Mouse (Mus musculus): ENCODE measurements at regions not wholly inside any gene's neighbourhood (a gene's known extent, or its start where the extent isn't known, plus 50 kb on each side); places are given as distances from the start of the nearest gene placed in this dataset.

DNA sequence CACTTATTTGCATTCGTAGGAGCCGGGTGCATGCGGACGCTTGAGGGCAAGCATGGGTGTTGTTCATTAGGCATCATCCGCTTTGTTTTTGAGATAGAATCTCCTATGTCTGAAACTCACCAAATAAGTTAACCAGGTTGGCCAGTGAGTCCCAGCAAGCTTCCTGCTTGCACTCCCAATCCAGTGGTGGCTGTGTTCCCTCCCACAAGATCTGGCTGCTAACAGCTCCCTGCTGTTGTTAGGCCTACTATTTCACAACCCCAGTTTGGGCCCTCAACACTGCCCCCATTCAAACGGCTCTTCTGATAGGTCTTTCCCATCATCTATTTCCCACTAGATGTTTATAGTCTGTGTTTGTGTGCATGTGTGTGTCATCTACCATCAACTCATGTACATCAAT, 56.3 kb upstream of the Rgma start:
- Histone ChIP-seq H3K4me3 (ENCODE audit: low read depth, low read length) (no peak overlapping the region), H3K4me2 (replicated peaks; ENCODE audit: low read depth, low read length) (no peak overlapping the region), H3K4me1 (ENCODE audit: insufficient read depth, low read depth, low read length) (no peaks in the 10 kb centered on the region), H3K27me3 (replicated peaks; ENCODE audit: insufficient read depth, low read length) (no peaks in the 10 kb centered on the region), H3K9me3 (ENCODE audit: low read length) (no peaks in the 10 kb centered on the region), H3K27ac (ENCODE audit: low read length) (no peak overlapping the region), H3K9ac (replicated peaks; ENCODE audit: low read depth) (no peak overlapping the region), H3K36me3 (ENCODE audit: insufficient read depth, low read length) (no peaks in the 10 kb centered on the region)
- TF ChIP-seq EP300 (IDR thresholded peaks at IDR 0.05) (no peak), CTCF (IDR thresholded peaks at IDR 0.05) (no peak)
- ATAC-seq (no peak), DNase-seq (ENCODE audit: low spot score) (no peak)
- 86% methylated on average over 6 of the region's 6 CpGs for WGBS

DNA sequence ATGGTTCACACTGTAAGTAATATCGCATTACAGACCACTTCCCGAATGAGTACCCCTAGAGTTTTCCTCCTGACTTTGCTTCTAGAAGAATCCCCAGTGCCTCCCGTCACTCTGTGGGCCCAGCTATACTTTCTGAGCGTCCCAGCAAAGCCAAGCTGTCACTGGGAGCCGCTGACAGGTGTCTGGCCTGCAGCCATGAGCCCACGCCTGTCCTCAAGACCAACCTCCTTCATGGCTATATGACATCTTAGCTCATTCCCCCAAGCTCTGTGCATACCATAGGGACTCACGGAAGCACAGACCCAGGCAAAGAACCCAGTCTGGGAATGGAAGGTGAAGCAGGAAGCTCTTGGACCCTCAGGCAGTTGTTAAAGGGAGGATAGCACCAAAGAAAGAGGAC, 55.3 kb upstream of the Rgma start:
- 67% methylated on average over 7 of the region's 7 CpGs for WGBS
- no peak for DNase-seq (ENCODE audit: low spot score)
- Histone ChIP-seq H3K9me3 (ENCODE audit: low read length) (no peaks in the 10 kb centered on the region), H3K4me3 (ENCODE audit: low read depth, low read length) (no peak overlapping the region), H3K36me3 (ENCODE audit: insufficient read depth, low read length) (no peaks in the 10 kb centered on the region), H3K27ac (ENCODE audit: low read length) (no peak overlapping the region), H3K27me3 (replicated peaks; ENCODE audit: insufficient read depth, low read length) (no peaks in the 10 kb centered on the region), H3K4me2 (replicated peaks; ENCODE audit: low read depth, low read length) (no peak overlapping the region), H3K4me1 (ENCODE audit: insufficient read depth, low read depth, low read length) (no peaks in the 10 kb centered on the region), H3K9ac (replicated peaks; ENCODE audit: low read depth) (no peak overlapping the region)
- TF ChIP-seq CTCF (IDR thresholded peaks at IDR 0.05) (no peak), EP300 (IDR thresholded peaks at IDR 0.05) (no peak)
- no peak for ATAC-seq

DNA sequence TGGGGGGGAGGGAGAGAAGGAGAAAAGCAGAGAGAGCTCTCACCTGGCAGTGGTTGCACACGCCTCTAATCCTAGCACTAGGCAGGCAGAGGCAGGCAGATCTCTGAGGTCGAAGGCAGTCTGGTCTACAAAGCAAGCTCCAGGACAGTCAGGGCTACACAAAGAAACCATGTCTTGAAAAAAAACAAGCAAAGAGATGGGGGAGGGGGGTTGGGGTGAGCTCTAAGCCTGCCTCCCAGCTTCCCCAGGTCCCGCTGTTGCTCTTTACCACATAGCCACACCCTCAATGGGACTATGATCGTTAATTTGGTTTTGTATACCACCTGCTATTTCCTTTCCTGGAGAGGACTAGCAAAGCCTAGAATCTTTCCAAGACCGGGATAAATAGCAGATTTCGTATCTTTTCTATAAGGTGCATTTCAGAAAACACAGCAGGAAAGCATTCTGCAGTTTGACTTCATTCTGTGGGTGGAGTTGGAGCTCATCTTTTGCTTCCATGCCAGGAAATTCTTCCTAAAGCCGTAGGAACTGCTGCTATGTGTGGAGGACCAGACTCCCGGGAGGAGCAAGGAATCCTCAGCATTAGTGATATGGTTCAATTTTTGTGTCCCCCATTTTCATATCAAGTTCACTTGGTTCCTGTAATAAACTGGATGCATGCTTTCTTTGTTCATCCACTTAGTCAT, 52.7 kb upstream of the Rgma start:
- Histone ChIP-seq H3K4me1 (ENCODE audit: insufficient read depth, low read depth, low read length) (no peaks in the 10 kb centered on the region), H3K27me3 (replicated peaks; ENCODE audit: insufficient read depth, low read length) (no peaks in the 10 kb centered on the region), H3K9me3 (ENCODE audit: low read length) (no peaks in the 10 kb centered on the region), H3K4me2 (replicated peaks; ENCODE audit: low read depth, low read length) (no peak overlapping the region), H3K36me3 (ENCODE audit: insufficient read depth, low read length) (no peaks in the 10 kb centered on the region), H3K9ac (replicated peaks; ENCODE audit: low read depth) (no peak overlapping the region), H3K4me3 (ENCODE audit: low read depth, low read length) (no peak overlapping the region), H3K27ac (ENCODE audit: low read length) (no peak overlapping the region)
- WGBS, result 82% methylated on average over 8 of the region's 8 CpGs
- ATAC-seq (no peak), DNase-seq (ENCODE audit: low spot score) (no peak)
- TF ChIP-seq CTCF (IDR thresholded peaks at IDR 0.05) (no peak), EP300 (IDR thresholded peaks at IDR 0.05) (no peak)

DNA sequence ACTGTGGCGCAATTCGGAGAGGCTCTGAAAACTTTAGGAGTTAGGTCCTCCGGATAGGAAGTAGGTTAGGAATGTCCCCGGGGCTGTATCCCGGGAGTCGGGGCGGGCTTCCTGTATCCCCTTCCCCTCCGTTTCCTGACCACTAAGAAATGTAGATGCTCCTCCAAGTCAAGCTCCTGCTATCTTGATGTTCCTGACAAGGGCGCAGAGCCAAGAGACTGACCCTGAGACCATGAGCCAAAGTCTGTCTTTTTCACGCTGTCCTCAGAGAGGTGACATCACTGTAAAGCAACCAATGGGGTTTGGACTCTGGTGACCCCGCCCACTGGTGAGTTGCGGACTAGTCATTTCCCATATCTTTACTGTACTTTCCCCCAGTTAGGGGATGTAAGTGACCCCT, 51.8 kb upstream of the Rgma start:
- peak overlapping the region; percentile 19; the same call in 1 of the 2 replicates for H3K4me2 ChIP-seq (replicated peaks; ENCODE audit: low read depth, low read length)
- H3K9me3 ChIP-seq (ENCODE audit: low read length), result no peaks in the 10 kb centered on the region
- DNase-seq (ENCODE audit: low spot score) (peak; percentile 20), ATAC-seq (no peak)
- H3K9ac ChIP-seq (replicated peaks; ENCODE audit: low read depth), result no peak overlapping the region
- WGBS, result 29% methylated on average over 12 of the region's 12 CpGs
- no peaks in the 10 kb centered on the region for H3K36me3 ChIP-seq (ENCODE audit: insufficient read depth, low read length)
- no peaks in the 10 kb centered on the region for H3K27me3 ChIP-seq (replicated peaks; ENCODE audit: insufficient read depth, low read length)
- TF ChIP-seq EP300 (IDR thresholded peaks at IDR 0.05) (no peak), CTCF (IDR thresholded peaks at IDR 0.05) (no peak)
- H3K4me3 ChIP-seq (ENCODE audit: low read depth, low read length), result no peak overlapping the region
- no peak overlapping the region for H3K27ac ChIP-seq (ENCODE audit: low read length)
- no peaks in the 10 kb centered on the region for H3K4me1 ChIP-seq (ENCODE audit: insufficient read depth, low read depth, low read length)

DNA sequence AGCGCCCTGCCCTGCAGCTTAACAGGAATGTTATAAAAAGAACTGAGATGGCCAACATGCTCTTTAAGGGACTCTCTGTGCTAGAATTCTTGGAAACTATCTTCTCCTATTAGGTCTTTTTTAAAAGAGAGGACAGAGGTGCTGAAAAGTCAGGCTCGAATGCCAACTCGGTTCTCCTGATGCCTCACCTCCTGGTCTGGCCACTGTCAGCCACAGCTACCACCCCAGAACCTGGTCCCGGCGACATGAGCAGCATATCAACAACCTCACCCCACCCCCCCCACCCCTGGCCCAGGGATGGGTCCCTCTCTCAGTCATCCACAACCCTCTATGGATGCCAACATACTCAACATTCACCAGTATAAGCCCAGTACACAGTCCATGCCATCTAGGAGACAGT, 49.8 kb upstream of the Rgma start:
- no peak overlapping the region for H3K27ac ChIP-seq (ENCODE audit: low read length)
- no peak overlapping the region for H3K9ac ChIP-seq (replicated peaks; ENCODE audit: low read depth)
- H3K9me3 ChIP-seq (ENCODE audit: low read length), result no peaks in the 10 kb centered on the region
- TF ChIP-seq EP300 (IDR thresholded peaks at IDR 0.05) (no peak), CTCF (IDR thresholded peaks at IDR 0.05) (no peak)
- WGBS, result 95% methylated on average over 5 of the region's 5 CpGs
- no peak for ATAC-seq
- no peaks in the 10 kb centered on the region for H3K4me1 ChIP-seq (ENCODE audit: insufficient read depth, low read depth, low read length)
- no peaks in the 10 kb centered on the region for H3K36me3 ChIP-seq (ENCODE audit: insufficient read depth, low read length)
- H3K27me3 ChIP-seq (replicated peaks; ENCODE audit: insufficient read depth, low read length), result no peaks in the 10 kb centered on the region
- H3K4me3 ChIP-seq (ENCODE audit: low read depth, low read length), result no peak overlapping the region
- DNase-seq (ENCODE audit: low spot score), result no peak
- H3K4me2 ChIP-seq (replicated peaks; ENCODE audit: low read depth, low read length), result no peak overlapping the region
